Mouse (Mus musculus): Measurements from ENCODE around the gene Fbrsl1. TPM values are rescaled to one million over a fixed set of nuclear protein-coding genes. Genes with fewer than 3 reads are reported as not detected.

Fbrsl1 gene
- total and polyA plus RNA-seq, 3 experiments: 39.3 to 51.8 (median 47.0) TPM

DNA sequence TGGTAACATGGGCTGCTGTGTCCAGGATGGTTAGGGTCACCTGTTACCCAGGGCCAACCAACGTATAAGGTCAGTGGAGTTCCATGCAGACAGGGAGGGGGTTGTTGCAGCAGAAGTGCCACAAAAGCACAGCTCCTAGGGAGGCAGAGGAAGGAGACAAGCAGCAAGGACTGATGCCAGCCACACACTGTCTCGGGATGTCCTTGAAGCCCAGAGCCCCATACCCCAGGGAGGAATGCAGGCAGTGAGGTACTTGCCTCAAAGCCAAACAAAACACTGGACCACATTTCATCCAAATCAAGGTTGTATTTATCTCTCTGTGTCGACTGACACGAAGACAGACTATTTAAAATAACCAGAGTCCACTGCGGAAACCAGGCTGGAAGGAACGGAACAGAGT is 86.8 kb downstream of the Fbrsl1 start:
- no peaks in the 10 kb centered on the region for H3K36me3 ChIP-seq (ENCODE audit: control insufficient read depth, insufficient read depth, low read length)
- H3K79me2 ChIP-seq (replicated peaks; ENCODE audit: control insufficient read depth, insufficient read depth, low read length): no peaks in the 10 kb centered on the region
- no peak overlapping the region for H3K9ac ChIP-seq (ENCODE audit: low read depth, low read length)
- intact Hi-C loops (cut with DNase I): no loop called here
- TF ChIP-seq EP300 (IDR thresholded peaks at IDR 0.05; ENCODE audit: insufficient read depth, low read depth, low read length) (no peak), CTCF (IDR thresholded peaks at IDR 0.05) (no peak), POLR2A (IDR thresholded peaks at IDR 0.05; ENCODE audit: insufficient read depth, low read depth, low read length) (no peak)
- DNase-seq: no peak
- no peak overlapping the region for H3K27ac ChIP-seq
- H3K4me3 ChIP-seq: no peak overlapping the region
- no peaks in the 10 kb centered on the region for H3K27me3 ChIP-seq (ENCODE audit: control insufficient read depth, insufficient read depth, low read length)
- no peaks in the 10 kb centered on the region for H3K4me1 ChIP-seq (ENCODE audit: control insufficient read depth, insufficient read depth, low read length)
- 69% methylated on average over 6 of the region's 6 CpGs for WGBS

DNA sequence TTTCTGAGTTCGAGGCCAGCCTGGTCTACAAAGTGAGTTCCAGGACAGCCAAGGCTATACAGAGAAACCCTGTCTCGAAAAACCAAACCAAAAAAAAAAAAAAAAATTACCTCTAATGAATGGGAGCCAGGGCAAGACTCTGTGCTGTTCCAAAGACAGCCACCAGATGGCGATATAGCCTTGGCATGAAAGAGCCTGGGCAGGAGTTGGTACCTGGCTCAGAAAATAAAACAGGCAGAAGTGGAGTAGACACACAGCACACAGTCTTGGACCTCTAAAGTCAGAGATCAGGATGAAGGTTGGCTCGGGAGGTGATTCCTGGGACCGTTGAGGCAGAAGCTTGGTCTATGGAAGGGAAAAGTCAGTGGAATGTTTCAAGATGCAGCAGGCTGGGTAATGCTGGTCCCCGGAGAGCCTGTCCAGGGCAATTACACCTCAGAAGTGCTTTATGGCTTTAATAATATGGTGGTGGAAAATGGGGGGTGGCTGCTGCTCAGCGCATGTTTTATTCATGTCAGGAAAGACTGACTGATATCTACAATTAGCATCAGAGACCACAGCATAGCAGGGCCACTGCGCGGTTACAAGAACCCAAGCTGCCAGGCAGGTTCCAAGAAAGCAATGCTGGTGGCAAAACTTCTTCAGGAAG is 90.6 kb downstream of the Fbrsl1 start:
- no peak for TF ChIP-seq POLR2A (IDR thresholded peaks at IDR 0.05; ENCODE audit: insufficient read depth, low read depth, low read length)
- peak; percentile 80 for TF ChIP-seq CTCF (IDR thresholded peaks at IDR 0.05)
- TF ChIP-seq EP300 (IDR thresholded peaks at IDR 0.05; ENCODE audit: insufficient read depth, low read depth, low read length): peak; percentile 82; the same call in 1 of the 2 replicates
- H3K4me3 ChIP-seq: no peak overlapping the region
- no peaks in the 10 kb centered on the region for H3K36me3 ChIP-seq (ENCODE audit: control insufficient read depth, insufficient read depth, low read length)
- no peak overlapping the region for H3K9ac ChIP-seq (ENCODE audit: low read depth, low read length)
- intact Hi-C loops (cut with DNase I): loop anchor here (1.0 to 5.0 kb wide), 3 partner anchors 72 to 279 kb away; no protein-coding TSS in a partner anchor
- no peaks in the 10 kb centered on the region for H3K4me1 ChIP-seq (ENCODE audit: control insufficient read depth, insufficient read depth, low read length)
- 41% methylated on average over 9 of the region's 9 CpGs for WGBS
- peak; percentile 63 to 83 for DNase-seq
- H3K79me2 ChIP-seq (replicated peaks; ENCODE audit: control insufficient read depth, insufficient read depth, low read length): no peaks in the 10 kb centered on the region
- no peak overlapping the region for H3K27ac ChIP-seq
- H3K27me3 ChIP-seq (ENCODE audit: control insufficient read depth, insufficient read depth, low read length): no peaks in the 10 kb centered on the region

- Histone ChIP-seq H3K4me3 (no peak overlapping the region), H3K9ac (ENCODE audit: low read depth, low read length) (no peak overlapping the region), H3K79me2 (replicated peaks; ENCODE audit: control insufficient read depth, insufficient read depth, low read length) (no peaks in the 10 kb centered on the region), H3K27ac (no peak overlapping the region), H3K27me3 (ENCODE audit: control insufficient read depth, insufficient read depth, low read length) (no peaks in the 10 kb centered on the region), H3K4me1 (ENCODE audit: control insufficient read depth, insufficient read depth, low read length) (no peaks in the 10 kb centered on the region), H3K36me3 (ENCODE audit: control insufficient read depth, insufficient read depth, low read length) (no peaks in the 10 kb centered on the region)
- DNase-seq: no peak
- peak; percentile 63 for TF ChIP-seq CTCF (IDR thresholded peaks at IDR 0.05)
- TF ChIP-seq POLR2A (IDR thresholded peaks at IDR 0.05; ENCODE audit: insufficient read depth, low read depth, low read length): no peak
- WGBS: 13% methylated on average over 7 of the region's 7 CpGs
- intact Hi-C loops (cut with DNase I): loop anchor here (5.0 kb wide), 1 partner anchor 138 kb away; no protein-coding TSS in a partner anchor
These were observed 93.6 kb downstream of the Fbrsl1 start for GRCm38 (mm10) chr5:110354716-110355115.

DNA sequence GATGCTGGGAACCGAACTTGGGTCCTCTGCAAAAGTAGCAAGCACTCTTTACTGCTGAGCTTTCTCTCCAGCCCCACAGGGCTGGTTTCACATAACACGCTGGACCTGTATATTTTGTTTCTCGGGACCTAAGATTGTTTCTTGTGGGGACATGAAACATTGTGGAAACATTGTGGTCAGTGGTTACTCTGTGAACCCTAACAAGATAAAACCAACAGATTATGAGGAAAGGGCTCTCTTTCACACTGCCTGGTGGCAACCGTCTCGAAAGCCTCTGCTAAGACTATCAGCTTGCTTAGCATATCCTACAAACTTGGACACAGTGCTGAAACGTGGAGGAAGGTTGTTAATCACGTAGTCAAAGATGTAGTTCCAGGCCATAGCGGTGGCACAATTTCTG is 101.3 kb downstream of the Fbrsl1 start:
- intact Hi-C loops (cut with DNase I): no loop called here
- no peaks in the 10 kb centered on the region for H3K4me1 ChIP-seq (ENCODE audit: control insufficient read depth, insufficient read depth, low read length)
- 79% methylated on average over 8 of the region's 8 CpGs for WGBS
- no peaks in the 10 kb centered on the region for H3K36me3 ChIP-seq (ENCODE audit: control insufficient read depth, insufficient read depth, low read length)
- TF ChIP-seq EP300 (IDR thresholded peaks at IDR 0.05; ENCODE audit: insufficient read depth, low read depth, low read length) (no peak), CTCF (IDR thresholded peaks at IDR 0.05) (no peak), POLR2A (IDR thresholded peaks at IDR 0.05; ENCODE audit: insufficient read depth, low read depth, low read length) (no peak)
- H3K27ac ChIP-seq: no peak overlapping the region
- H3K79me2 ChIP-seq (replicated peaks; ENCODE audit: control insufficient read depth, insufficient read depth, low read length): no peaks in the 10 kb centered on the region
- H3K9ac ChIP-seq (ENCODE audit: low read depth, low read length): no peak overlapping the region
- DNase-seq: no peak
- H3K27me3 ChIP-seq (ENCODE audit: control insufficient read depth, insufficient read depth, low read length): peaks cover 8% of the 10 kb centered on the region
- no peak overlapping the region for H3K4me3 ChIP-seq

DNA sequence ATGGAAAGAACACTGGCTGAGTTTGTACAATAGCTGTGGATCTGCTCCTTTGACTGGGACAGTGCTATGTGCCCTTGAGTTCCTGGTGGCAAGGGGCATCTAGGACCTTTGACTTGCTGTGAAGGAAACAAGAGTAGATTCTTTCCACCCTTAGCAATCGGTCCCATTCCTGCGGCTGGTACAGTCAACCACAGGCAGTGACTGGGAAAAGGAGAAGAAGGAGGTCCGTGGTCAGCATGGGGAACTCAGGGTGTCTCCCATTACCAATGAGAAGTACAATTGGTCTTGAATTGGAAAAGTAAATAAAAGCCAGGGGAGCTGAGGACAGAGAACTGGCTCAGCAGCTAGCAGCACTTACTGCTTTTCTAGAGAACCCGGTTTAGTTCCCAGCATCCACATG is 102.8 kb downstream of the Fbrsl1 start:
- Histone ChIP-seq H3K4me3 (no peak overlapping the region), H3K79me2 (replicated peaks; ENCODE audit: control insufficient read depth, insufficient read depth, low read length) (no peaks in the 10 kb centered on the region), H3K4me1 (ENCODE audit: control insufficient read depth, insufficient read depth, low read length) (no peaks in the 10 kb centered on the region), H3K36me3 (ENCODE audit: control insufficient read depth, insufficient read depth, low read length) (no peaks in the 10 kb centered on the region), H3K9ac (ENCODE audit: low read depth, low read length) (no peak overlapping the region), H3K27me3 (ENCODE audit: control insufficient read depth, insufficient read depth, low read length) (peaks cover 8% of the 10 kb centered on the region), H3K27ac (no peak overlapping the region)
- no peak for TF ChIP-seq CTCF (IDR thresholded peaks at IDR 0.05)
- TF ChIP-seq EP300 (IDR thresholded peaks at IDR 0.05; ENCODE audit: insufficient read depth, low read depth, low read length): no peak
- TF ChIP-seq POLR2A (IDR thresholded peaks at IDR 0.05; ENCODE audit: insufficient read depth, low read depth, low read length): no peak
- intact Hi-C loops (cut with DNase I): no loop called here
- no peak for DNase-seq
- WGBS: 76% methylated on average over 4 of the region's 4 CpGs

DNA sequence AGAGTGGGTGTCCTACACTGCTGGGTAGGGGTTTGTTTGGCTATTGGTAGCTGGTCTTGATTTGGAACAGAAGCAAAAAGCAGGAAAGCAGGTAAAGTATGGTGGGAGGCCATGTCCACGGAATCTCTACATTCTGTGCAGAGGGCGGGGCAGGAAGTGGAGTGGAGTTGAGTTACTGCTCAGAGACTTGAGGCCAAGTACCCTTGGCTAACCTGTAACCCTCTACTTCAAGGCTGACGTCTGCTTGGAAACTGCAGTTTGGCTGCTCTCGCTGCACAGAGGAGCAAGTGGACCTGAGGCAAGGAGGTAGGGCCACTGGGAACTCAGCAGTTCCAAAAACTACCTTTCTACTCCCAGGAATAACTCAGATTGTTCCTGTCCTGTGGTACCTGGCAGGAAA is 103.8 kb downstream of the Fbrsl1 start, which contains the start of gene Lrcol1:
Lrcol1 (plus strand) TSS at position 207 of the 400 bp plus-strand sequence.
- Histone ChIP-seq H3K4me1 (ENCODE audit: control insufficient read depth, insufficient read depth, low read length) (no peaks in the 10 kb centered on the region), H3K27me3 (ENCODE audit: control insufficient read depth, insufficient read depth, low read length) (peaks cover 8% of the 10 kb centered on the region), H3K4me3 (no peak within 1 kb of the TSS), H3K9ac (ENCODE audit: low read depth, low read length) (no peak within 1 kb of the TSS), H3K79me2 (replicated peaks; ENCODE audit: control insufficient read depth, insufficient read depth, low read length) (no peaks in the 10 kb centered on the region), H3K27ac (no peak within 1 kb of the TSS), H3K36me3 (ENCODE audit: control insufficient read depth, insufficient read depth, low read length) (no peaks in the 10 kb centered on the region)
- intact Hi-C loops (cut with DNase I): no loop called here
- 80% methylated on average over 4 of the region's 4 CpGs for WGBS
- no peak for TF ChIP-seq CTCF (IDR thresholded peaks at IDR 0.05)
- TF ChIP-seq EP300 (IDR thresholded peaks at IDR 0.05; ENCODE audit: insufficient read depth, low read depth, low read length): no peak
- no peak for TF ChIP-seq POLR2A (IDR thresholded peaks at IDR 0.05; ENCODE audit: insufficient read depth, low read depth, low read length)
- no peak for DNase-seq

Measured in heart, adult 2 months (tissue).